Mouse (Mus musculus): ENCODE data around the gene Ptgis. TPM values are rescaled to one million over a fixed set of nuclear protein-coding genes. Genes with fewer than 3 reads are reported as not detected.

The Ptgis gene
- polyA plus RNA-seq, 1 experiment from 2014 or later = 3.7 TPM

- ATAC-seq = no peak
- Histone ChIP-seq H3K4me1 (ENCODE audit: control insufficient read depth, insufficient read depth, low read length) (peaks cover 4% of the 10 kb centered on the region), H3K36me3 (ENCODE audit: control insufficient read depth, insufficient read depth, low read length) (no peaks in the 10 kb centered on the region), H3K27ac (ENCODE audit: low read depth, low read length) (no peak overlapping the region), H3K9me3 (replicated peaks; ENCODE audit: control insufficient read depth, low read length) (no peaks in the 10 kb centered on the region), H3K4me3 (ENCODE audit: low read depth, low read length) (no peak overlapping the region), H3K9ac (ENCODE audit: low read length) (no peak overlapping the region), H3K4me2 (ENCODE audit: low read length) (no peak overlapping the region), H3K27me3 (replicated peaks; ENCODE audit: control insufficient read depth, insufficient read depth, low read length) (peaks cover 21% of the 10 kb centered on the region; the same call in 1 of the 2 replicates)
- no peak for DNase-seq (ENCODE audit: low spot score)
- WGBS = 91% methylated on average over 2 of the region's 2 CpGs
Observed at GRCm38 (mm10) chr2:167185432-167185831, 55.0 kb downstream of the Ptgis start.

GRCm38 (mm10) chr2:167181662-167182389 lies 58.6 kb downstream of the Ptgis start:
- Histone ChIP-seq H3K4me2 (ENCODE audit: low read length) (no peak overlapping the region), H3K4me3 (ENCODE audit: low read depth, low read length) (no peak overlapping the region), H3K9ac (ENCODE audit: low read length) (no peak overlapping the region), H3K27ac (ENCODE audit: low read depth, low read length) (no peak overlapping the region), H3K27me3 (replicated peaks; ENCODE audit: control insufficient read depth, insufficient read depth, low read length) (no peaks in the 10 kb centered on the region), H3K4me1 (ENCODE audit: control insufficient read depth, insufficient read depth, low read length) (no peaks in the 10 kb centered on the region), H3K36me3 (ENCODE audit: control insufficient read depth, insufficient read depth, low read length) (no peaks in the 10 kb centered on the region), H3K9me3 (replicated peaks; ENCODE audit: control insufficient read depth, low read length) (no peaks in the 10 kb centered on the region)
- ATAC-seq = no peak
- 87% methylated on average over 14 of the region's 14 CpGs for WGBS
- no peak for DNase-seq (ENCODE audit: low spot score)

- DNase-seq (ENCODE audit: low spot score) (no peak), ATAC-seq (no peak)
- WGBS = 81% methylated on average over 8 of the region's 8 CpGs
- H3K4me3 ChIP-seq (ENCODE audit: low read depth, low read length) = no peak overlapping the region
- H3K36me3 ChIP-seq (ENCODE audit: control insufficient read depth, insufficient read depth, low read length) = no peaks in the 10 kb centered on the region
- no peak overlapping the region for H3K4me2 ChIP-seq (ENCODE audit: low read length)
- H3K27ac ChIP-seq (ENCODE audit: low read depth, low read length) = no peak overlapping the region
- H3K4me1 ChIP-seq (ENCODE audit: control insufficient read depth, insufficient read depth, low read length) = no peaks in the 10 kb centered on the region
- H3K27me3 ChIP-seq (replicated peaks; ENCODE audit: control insufficient read depth, insufficient read depth, low read length) = no peaks in the 10 kb centered on the region
- H3K9me3 ChIP-seq (replicated peaks; ENCODE audit: control insufficient read depth, low read length) = no peaks in the 10 kb centered on the region
- H3K9ac ChIP-seq (ENCODE audit: low read length) = no peak overlapping the region
Observed at GRCm38 (mm10) chr2:167181096-167181495, 59.3 kb downstream of the Ptgis start.

- H3K9me3 ChIP-seq (replicated peaks; ENCODE audit: control insufficient read depth, low read length) = no peaks in the 10 kb centered on the region
- ATAC-seq = no peak
- no peak overlapping the region for H3K4me3 ChIP-seq (ENCODE audit: low read depth, low read length)
- no peak overlapping the region for H3K9ac ChIP-seq (ENCODE audit: low read length)
- DNase-seq (ENCODE audit: low spot score) = no peak
- H3K4me2 ChIP-seq (ENCODE audit: low read length) = no peak overlapping the region
- 90% methylated on average over 10 of the region's 10 CpGs for WGBS
- H3K4me1 ChIP-seq (ENCODE audit: control insufficient read depth, insufficient read depth, low read length) = no peaks in the 10 kb centered on the region
- no peaks in the 10 kb centered on the region for H3K36me3 ChIP-seq (ENCODE audit: control insufficient read depth, insufficient read depth, low read length)
- H3K27ac ChIP-seq (ENCODE audit: low read depth, low read length) = no peak overlapping the region
- H3K27me3 ChIP-seq (replicated peaks; ENCODE audit: control insufficient read depth, insufficient read depth, low read length) = no peaks in the 10 kb centered on the region
Observed at GRCm38 (mm10) chr2:167179301-167179700, 61.1 kb downstream of the Ptgis start.

GRCm38 (mm10) chr2:167177231-167177641 lies 63.2 kb downstream of the Ptgis start:
- ATAC-seq (no peak), DNase-seq (ENCODE audit: low spot score) (no peak)
- WGBS = 66% methylated on average over 10 of the region's 10 CpGs
- H3K9ac ChIP-seq (ENCODE audit: low read length) = no peak overlapping the region
- no peaks in the 10 kb centered on the region for H3K9me3 ChIP-seq (replicated peaks; ENCODE audit: control insufficient read depth, low read length)
- H3K36me3 ChIP-seq (ENCODE audit: control insufficient read depth, insufficient read depth, low read length) = no peaks in the 10 kb centered on the region
- no peak overlapping the region for H3K4me3 ChIP-seq (ENCODE audit: low read depth, low read length)
- H3K27ac ChIP-seq (ENCODE audit: low read depth, low read length) = no peak overlapping the region
- no peak overlapping the region for H3K4me2 ChIP-seq (ENCODE audit: low read length)
- H3K4me1 ChIP-seq (ENCODE audit: control insufficient read depth, insufficient read depth, low read length) = no peaks in the 10 kb centered on the region
- H3K27me3 ChIP-seq (replicated peaks; ENCODE audit: control insufficient read depth, insufficient read depth, low read length) = no peaks in the 10 kb centered on the region

- H3K9me3 ChIP-seq (replicated peaks; ENCODE audit: control insufficient read depth, low read length) = no peaks in the 10 kb centered on the region
- H3K27me3 ChIP-seq (replicated peaks; ENCODE audit: control insufficient read depth, insufficient read depth, low read length) = no peaks in the 10 kb centered on the region
- no peak overlapping the region for H3K27ac ChIP-seq (ENCODE audit: low read depth, low read length)
- 93% methylated on average over 6 of the region's 6 CpGs for WGBS
- H3K4me1 ChIP-seq (ENCODE audit: control insufficient read depth, insufficient read depth, low read length) = no peaks in the 10 kb centered on the region
- no peak overlapping the region for H3K9ac ChIP-seq (ENCODE audit: low read length)
- H3K4me2 ChIP-seq (ENCODE audit: low read length) = no peak overlapping the region
- no peak overlapping the region for H3K4me3 ChIP-seq (ENCODE audit: low read depth, low read length)
- DNase-seq (ENCODE audit: low spot score) (no peak), ATAC-seq (no peak)
- no peaks in the 10 kb centered on the region for H3K36me3 ChIP-seq (ENCODE audit: control insufficient read depth, insufficient read depth, low read length)
Observed at GRCm38 (mm10) chr2:167175284-167175683, 65.1 kb downstream of the Ptgis start.

- no peak overlapping the region for H3K9ac ChIP-seq (ENCODE audit: low read length)
- 75% methylated on average over 5 of the region's 5 CpGs for WGBS
- H3K27ac ChIP-seq (ENCODE audit: low read depth, low read length) = no peak overlapping the region
- H3K4me3 ChIP-seq (ENCODE audit: low read depth, low read length) = no peak overlapping the region
- DNase-seq (ENCODE audit: low spot score) (no peak), ATAC-seq (no peak)
- no peaks in the 10 kb centered on the region for H3K27me3 ChIP-seq (replicated peaks; ENCODE audit: control insufficient read depth, insufficient read depth, low read length)
- H3K4me2 ChIP-seq (ENCODE audit: low read length) = no peak overlapping the region
- no peaks in the 10 kb centered on the region for H3K4me1 ChIP-seq (ENCODE audit: control insufficient read depth, insufficient read depth, low read length)
- H3K36me3 ChIP-seq (ENCODE audit: control insufficient read depth, insufficient read depth, low read length) = no peaks in the 10 kb centered on the region
- no peaks in the 10 kb centered on the region for H3K9me3 ChIP-seq (replicated peaks; ENCODE audit: control insufficient read depth, low read length)
Observed at GRCm38 (mm10) chr2:167173051-167173875, 67.1 kb downstream of the Ptgis start.

- WGBS = 64% methylated on average over 11 of the region's 11 CpGs
- no peak overlapping the region for H3K9ac ChIP-seq (ENCODE audit: low read length)
Observed at GRCm38 (mm10) chr2:167167515-167168212, 72.7 kb downstream of the Ptgis start.

More at GRCm38 (mm10) chr2:167167515-167168212, 72.7 kb downstream of the Ptgis start:
- DNase-seq (ENCODE audit: low spot score) (no peak), ATAC-seq (no peak)
- no peaks in the 10 kb centered on the region for H3K27me3 ChIP-seq (replicated peaks; ENCODE audit: control insufficient read depth, insufficient read depth, low read length)
- no peaks in the 10 kb centered on the region for H3K36me3 ChIP-seq (ENCODE audit: control insufficient read depth, insufficient read depth, low read length)
- H3K4me3 ChIP-seq (ENCODE audit: low read depth, low read length) = no peak overlapping the region
- H3K4me1 ChIP-seq (ENCODE audit: control insufficient read depth, insufficient read depth, low read length) = no peaks in the 10 kb centered on the region
- no peak overlapping the region for H3K27ac ChIP-seq (ENCODE audit: low read depth, low read length)
- H3K9me3 ChIP-seq (replicated peaks; ENCODE audit: control insufficient read depth, low read length) = no peaks in the 10 kb centered on the region
- H3K4me2 ChIP-seq (ENCODE audit: low read length) = no peak overlapping the region
